Mouse (Mus musculus): ENCODE results near the gene 1700016C15Rik. TPM values are rescaled to one million over a fixed set of nuclear protein-coding genes. Genes with fewer than 3 reads are reported as not detected.

The 1700016C15Rik gene
- polyA plus RNA-seq, 2 experiments: not detected

DNA sequence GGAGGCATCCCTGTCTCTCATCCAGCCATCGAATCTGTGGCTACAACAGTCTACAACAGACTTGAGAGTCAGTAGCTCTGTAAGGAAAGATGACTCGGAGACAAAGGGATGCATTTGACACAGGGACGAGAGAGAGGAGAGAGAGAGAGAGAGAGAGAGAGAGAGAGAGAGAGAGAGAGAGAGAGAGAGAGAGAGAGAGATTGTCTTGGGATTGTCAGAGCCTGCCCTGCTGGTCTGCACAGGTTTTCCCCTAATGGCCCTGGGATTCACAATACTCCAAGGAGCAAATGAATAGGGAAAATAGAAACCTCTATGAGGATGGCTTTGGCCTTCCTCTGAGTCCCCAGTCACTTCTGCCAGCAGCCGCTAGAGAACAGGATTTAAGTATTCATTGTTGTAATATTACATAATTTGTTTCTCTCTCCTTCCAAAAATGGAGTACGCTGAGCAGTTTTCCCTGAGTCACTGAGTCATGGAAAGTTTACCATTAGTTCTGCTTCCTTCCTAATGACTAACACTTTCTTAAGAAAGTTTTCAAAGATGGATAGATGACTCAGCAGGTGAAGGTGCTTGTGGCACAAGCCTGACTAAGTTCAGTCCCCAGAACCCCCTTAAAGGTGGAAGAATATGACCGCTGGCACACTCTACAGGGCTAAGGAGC is 26.3 kb upstream of the 1700016C15Rik start:
- DNase-seq (ENCODE audit: low spot score) (no peak), ATAC-seq (ENCODE audit: low FRiP score, low read depth) (no peak)
- 41% methylated on average over 6 of the region's 6 CpGs for WGBS
- H3K4me3 ChIP-seq (replicated peaks; ENCODE audit: low read length): no peak overlapping the region
- H3K4me2 ChIP-seq (replicated peaks; ENCODE audit: low read depth, low read length, severe bottlenecking): peak overlapping the region; percentile 90
- H3K9me3 ChIP-seq (ENCODE audit: control insufficient read depth, low read length): no peaks in the 10 kb centered on the region
- no peaks in the 10 kb centered on the region; the same call in 1 of the 2 replicates for H3K4me1 ChIP-seq (ENCODE audit: control insufficient read depth, insufficient read depth, low read length)
- H3K27ac ChIP-seq (replicated peaks; ENCODE audit: low read depth, low read length): no peak overlapping the region
- no peak for TF ChIP-seq POLR2A (IDR thresholded peaks at IDR 0.05; ENCODE audit: borderline replicate concordance, extremely low read depth, insufficient read depth, insufficient read length)
- no peaks in the 10 kb centered on the region for H3K27me3 ChIP-seq (ENCODE audit: control insufficient read depth, insufficient read depth, low read length)
- no peaks in the 10 kb centered on the region for H3K36me3 ChIP-seq (ENCODE audit: control insufficient read depth, insufficient read depth, low read length)
- H3K9ac ChIP-seq (ENCODE audit: low read depth, low read length, severe bottlenecking): no peak overlapping the region

DNA sequence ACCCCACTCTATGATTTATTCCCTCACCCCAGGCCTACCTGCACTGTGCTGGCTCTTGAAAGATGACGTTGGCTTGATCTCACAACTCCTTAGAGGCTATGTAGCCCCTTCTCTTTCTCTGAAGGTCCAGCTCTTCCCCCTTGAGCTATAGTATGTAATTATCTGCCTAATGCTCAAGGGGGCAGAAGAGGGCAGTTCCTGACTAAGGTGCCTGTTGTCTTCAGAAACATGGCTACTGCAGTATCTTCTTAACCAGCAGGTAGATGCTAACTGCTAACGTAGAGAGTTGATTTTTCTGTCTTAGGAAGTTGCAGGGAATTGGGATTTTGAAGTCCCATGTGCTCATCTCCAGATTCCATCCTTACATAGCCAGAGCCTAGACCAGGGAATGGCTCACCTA is 24.4 kb upstream of the 1700016C15Rik start:
- ATAC-seq (ENCODE audit: low FRiP score, low read depth): no peak
- no peaks in the 10 kb centered on the region for H3K9me3 ChIP-seq (ENCODE audit: control insufficient read depth, low read length)
- no peak overlapping the region for H3K4me2 ChIP-seq (replicated peaks; ENCODE audit: low read depth, low read length, severe bottlenecking)
- no peaks in the 10 kb centered on the region for H3K36me3 ChIP-seq (ENCODE audit: control insufficient read depth, insufficient read depth, low read length)
- H3K4me1 ChIP-seq (ENCODE audit: control insufficient read depth, insufficient read depth, low read length): no peaks in the 10 kb centered on the region; the same call in 1 of the 2 replicates
- H3K27ac ChIP-seq (replicated peaks; ENCODE audit: low read depth, low read length): no peak overlapping the region
- no peak overlapping the region for H3K4me3 ChIP-seq (replicated peaks; ENCODE audit: low read length)
- no peaks in the 10 kb centered on the region for H3K27me3 ChIP-seq (ENCODE audit: control insufficient read depth, insufficient read depth, low read length)
- H3K9ac ChIP-seq (ENCODE audit: low read depth, low read length, severe bottlenecking): no peak overlapping the region
- 54% methylated on average over 2 of the region's 2 CpGs for whole genome bisulfite sequencing
- TF ChIP-seq POLR2A (IDR thresholded peaks at IDR 0.05; ENCODE audit: borderline replicate concordance, extremely low read depth, insufficient read depth, insufficient read length): no peak
- no peak for DNase-seq (ENCODE audit: low spot score)

DNA sequence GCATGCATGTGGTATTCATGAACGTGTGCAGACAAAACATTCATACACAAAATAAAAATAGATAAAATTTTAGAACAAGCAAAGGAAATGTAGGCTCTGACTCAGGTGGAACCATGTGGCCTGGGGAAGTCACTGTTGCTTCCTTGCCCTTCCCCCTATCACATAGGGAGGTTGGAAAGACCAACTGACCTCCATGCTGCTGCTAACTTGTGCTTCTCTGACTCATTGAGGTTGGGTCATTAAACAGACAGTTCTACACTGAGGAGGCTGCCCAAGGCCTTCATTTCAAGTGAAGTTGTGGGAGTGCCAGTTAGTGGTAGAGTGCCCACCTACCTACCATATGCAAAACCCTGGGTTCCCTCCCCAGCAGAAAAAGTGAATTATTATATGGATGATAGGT is 22.0 kb upstream of the 1700016C15Rik start:
- DNase-seq (ENCODE audit: low spot score): no peak
- Histone ChIP-seq H3K4me1 (ENCODE audit: control insufficient read depth, insufficient read depth, low read length) (no peaks in the 10 kb centered on the region), H3K9ac (ENCODE audit: low read depth, low read length, severe bottlenecking) (no peak overlapping the region), H3K27me3 (ENCODE audit: control insufficient read depth, insufficient read depth, low read length) (no peaks in the 10 kb centered on the region), H3K9me3 (ENCODE audit: control insufficient read depth, low read length) (no peaks in the 10 kb centered on the region), H3K4me3 (replicated peaks; ENCODE audit: low read length) (no peak overlapping the region), H3K27ac (replicated peaks; ENCODE audit: low read depth, low read length) (no peak overlapping the region), H3K36me3 (ENCODE audit: control insufficient read depth, insufficient read depth, low read length) (no peaks in the 10 kb centered on the region), H3K4me2 (replicated peaks; ENCODE audit: low read depth, low read length, severe bottlenecking) (no peak overlapping the region)
- TF ChIP-seq POLR2A (IDR thresholded peaks at IDR 0.05; ENCODE audit: borderline replicate concordance, extremely low read depth, insufficient read depth, insufficient read length): no peak
- no peak for ATAC-seq (ENCODE audit: low FRiP score, low read depth)
- 91% methylated on average over 1 of the region's 1 CpGs for WGBS

DNA sequence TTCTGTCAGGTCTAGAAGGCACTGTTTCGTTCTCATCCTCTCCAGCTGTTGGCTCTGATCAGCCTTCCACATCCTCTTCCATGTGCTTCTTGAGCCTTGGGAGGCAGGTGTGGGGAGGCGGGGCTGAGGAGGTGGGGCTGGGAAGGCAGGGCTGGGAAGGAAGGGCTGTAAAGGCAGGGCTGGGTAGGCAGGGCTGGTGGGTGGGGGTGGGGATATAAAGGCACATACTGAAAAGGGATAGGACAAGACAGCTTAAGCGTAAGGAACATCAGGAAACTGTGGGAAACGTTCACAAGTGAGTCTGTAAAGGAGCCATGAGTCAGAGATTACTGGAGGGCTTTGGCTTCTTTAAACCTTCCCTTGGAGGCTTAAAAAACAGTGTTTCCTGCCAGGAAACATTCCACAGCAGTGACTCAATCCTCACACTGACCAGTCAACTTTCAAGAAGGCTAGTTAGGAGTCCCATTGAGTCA is 21.0 kb upstream of the 1700016C15Rik start:
- Histone ChIP-seq H3K9ac (ENCODE audit: low read depth, low read length, severe bottlenecking) (no peak overlapping the region), H3K27me3 (ENCODE audit: control insufficient read depth, insufficient read depth, low read length) (no peaks in the 10 kb centered on the region), H3K4me1 (ENCODE audit: control insufficient read depth, insufficient read depth, low read length) (no peaks in the 10 kb centered on the region), H3K36me3 (ENCODE audit: control insufficient read depth, insufficient read depth, low read length) (no peaks in the 10 kb centered on the region), H3K4me2 (replicated peaks; ENCODE audit: low read depth, low read length, severe bottlenecking) (no peak overlapping the region), H3K27ac (replicated peaks; ENCODE audit: low read depth, low read length) (no peak overlapping the region), H3K4me3 (replicated peaks; ENCODE audit: low read length) (no peak overlapping the region), H3K9me3 (ENCODE audit: control insufficient read depth, low read length) (no peaks in the 10 kb centered on the region)
- ATAC-seq (ENCODE audit: low FRiP score, low read depth): peak; percentile 81
- 48% methylated on average over 4 of the region's 4 CpGs for WGBS
- no peak for TF ChIP-seq POLR2A (IDR thresholded peaks at IDR 0.05; ENCODE audit: borderline replicate concordance, extremely low read depth, insufficient read depth, insufficient read length)
- DNase-seq (ENCODE audit: low spot score): peak; percentile 76

DNA sequence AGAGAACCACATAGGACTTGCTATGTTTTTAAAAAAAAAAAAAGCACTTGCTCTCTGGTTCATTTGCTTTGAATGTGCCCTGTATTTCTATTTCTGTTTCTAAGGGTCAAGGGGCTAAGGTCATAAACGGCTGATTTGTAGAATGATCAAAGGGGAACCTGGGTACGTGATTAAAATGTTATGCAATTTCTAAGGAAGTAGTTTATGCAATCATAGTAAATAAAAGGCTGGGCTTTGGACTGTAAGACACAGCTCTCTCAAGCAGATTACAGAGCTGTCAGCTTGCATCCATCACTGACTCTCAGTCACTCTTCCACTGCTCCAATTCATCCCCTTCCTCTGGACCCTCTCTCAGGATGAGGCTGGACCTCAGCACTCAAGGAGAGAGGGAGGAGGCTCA is 18.6 kb upstream of the 1700016C15Rik start:
- H3K4me1 ChIP-seq (ENCODE audit: control insufficient read depth, insufficient read depth, low read length): no peaks in the 10 kb centered on the region
- 60% methylated on average over 2 of the region's 2 CpGs for WGBS
- TF ChIP-seq POLR2A (IDR thresholded peaks at IDR 0.05; ENCODE audit: borderline replicate concordance, extremely low read depth, insufficient read depth, insufficient read length): no peak
- no peaks in the 10 kb centered on the region for H3K27me3 ChIP-seq (ENCODE audit: control insufficient read depth, insufficient read depth, low read length)
- no peak overlapping the region for H3K27ac ChIP-seq (replicated peaks; ENCODE audit: low read depth, low read length)
- ATAC-seq (ENCODE audit: low FRiP score, low read depth) (no peak), DNase-seq (ENCODE audit: low spot score) (no peak)
- no peak overlapping the region for H3K4me2 ChIP-seq (replicated peaks; ENCODE audit: low read depth, low read length, severe bottlenecking)
- no peaks in the 10 kb centered on the region for H3K9me3 ChIP-seq (ENCODE audit: control insufficient read depth, low read length)
- H3K4me3 ChIP-seq (replicated peaks; ENCODE audit: low read length): no peak overlapping the region
- H3K36me3 ChIP-seq (ENCODE audit: control insufficient read depth, insufficient read depth, low read length): no peaks in the 10 kb centered on the region
- no peak overlapping the region for H3K9ac ChIP-seq (ENCODE audit: low read depth, low read length, severe bottlenecking)
